Mouse (Mus musculus) cerebellum, adult 18-20 months (tissue): ENCODE results near the gene Nek8.

Experiments
- DNase-seq, 2 experiments: peaks; one replicate each; pipeline ENCODE4 v3.0.0; 2021

The Nek8 gene

DNA sequence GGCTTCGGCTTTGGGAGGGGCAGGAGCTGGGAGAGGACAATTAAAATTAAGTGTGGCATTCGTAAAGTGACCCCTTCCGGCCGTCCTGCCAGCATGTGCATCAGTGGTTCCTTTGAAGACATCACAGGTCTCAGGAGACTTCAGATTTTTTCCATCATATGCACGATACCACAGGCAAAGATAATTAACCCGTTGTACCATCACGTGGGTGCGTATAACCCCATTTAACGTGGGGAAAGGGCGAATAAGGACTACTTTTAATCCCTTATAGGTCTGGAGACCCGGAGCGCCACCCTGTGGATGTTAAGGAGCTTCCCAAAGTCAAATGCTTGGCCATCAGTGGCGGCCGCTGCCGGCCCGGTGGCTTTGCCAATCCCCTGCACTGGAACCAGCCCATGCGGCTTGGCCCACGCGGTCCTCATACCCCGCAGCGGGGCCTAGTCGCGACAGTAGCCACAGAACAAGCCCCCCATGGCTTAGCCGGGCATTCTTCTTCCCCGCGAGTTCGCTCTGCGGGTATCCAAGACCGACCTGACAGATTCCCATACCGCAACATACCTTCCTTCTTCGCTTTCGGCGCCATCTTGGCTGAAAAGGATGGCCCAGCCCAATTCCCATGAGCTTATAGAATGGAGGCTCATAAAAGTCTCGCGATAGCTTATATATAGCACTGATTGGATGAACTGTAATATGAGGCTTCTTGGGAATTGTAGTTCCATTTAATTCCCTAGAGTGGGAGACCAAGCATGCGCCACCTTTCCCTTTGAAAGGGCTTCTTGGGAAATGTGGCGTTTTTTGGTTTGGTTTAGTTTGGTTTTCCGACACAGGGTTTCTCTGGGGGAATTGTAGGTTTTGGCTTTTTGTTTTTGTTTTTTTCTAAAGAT lies 6.7 kb upstream of the Nek8 start, which contains the start of gene Rpl23a:
Gene Rpl23a, minus strand, starts transcription at position 624 of the 884 bp plus-strand sequence.
- DNase-seq: peak; percentile 83 to 86

DNA sequence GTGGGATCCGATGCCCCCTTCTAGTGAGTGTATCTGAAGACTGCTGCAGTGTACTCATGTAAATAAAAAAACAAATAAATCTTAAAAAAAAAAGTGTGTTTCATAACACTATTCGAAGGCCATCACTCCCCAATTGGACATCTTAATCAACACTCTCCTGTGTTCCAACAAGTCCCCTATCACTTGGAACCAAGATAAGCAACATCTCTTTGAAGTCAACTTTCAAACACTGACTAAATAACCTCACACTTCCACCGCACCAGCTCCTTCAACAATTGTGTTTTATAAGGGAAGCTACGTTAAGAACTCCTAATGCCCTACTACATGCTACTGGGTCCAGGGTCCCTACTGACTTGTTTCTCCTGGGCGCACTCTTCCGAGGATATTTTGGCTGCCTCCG lies 6.0 kb upstream of the Nek8 start:
- no peak for DNase-seq

DNA sequence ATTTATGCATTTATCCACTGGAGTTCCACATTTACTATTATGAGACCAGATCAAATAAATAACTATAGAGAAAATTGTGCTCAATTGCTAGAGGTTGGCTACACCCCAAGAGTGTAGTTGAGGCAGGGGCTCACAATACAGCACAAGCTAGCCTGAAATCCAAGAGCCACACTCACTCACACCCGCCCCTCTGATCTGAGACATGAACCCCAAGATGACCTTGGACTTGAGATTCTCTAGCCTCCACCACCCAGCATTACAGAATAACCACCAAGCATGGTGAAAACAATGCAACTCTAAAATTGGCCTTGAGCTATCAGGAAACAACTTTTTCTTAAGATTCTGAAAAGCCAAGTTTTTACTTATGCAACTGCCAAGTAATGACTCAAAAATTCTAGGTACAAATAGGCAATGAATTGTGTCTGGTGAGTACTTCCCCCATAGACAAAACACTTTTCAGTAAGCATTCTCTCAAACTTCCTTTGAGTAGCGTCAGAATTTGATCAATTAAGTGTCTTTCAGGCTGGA lies 5.4 kb upstream of the Nek8 start:
- DNase-seq: no peak

DNA sequence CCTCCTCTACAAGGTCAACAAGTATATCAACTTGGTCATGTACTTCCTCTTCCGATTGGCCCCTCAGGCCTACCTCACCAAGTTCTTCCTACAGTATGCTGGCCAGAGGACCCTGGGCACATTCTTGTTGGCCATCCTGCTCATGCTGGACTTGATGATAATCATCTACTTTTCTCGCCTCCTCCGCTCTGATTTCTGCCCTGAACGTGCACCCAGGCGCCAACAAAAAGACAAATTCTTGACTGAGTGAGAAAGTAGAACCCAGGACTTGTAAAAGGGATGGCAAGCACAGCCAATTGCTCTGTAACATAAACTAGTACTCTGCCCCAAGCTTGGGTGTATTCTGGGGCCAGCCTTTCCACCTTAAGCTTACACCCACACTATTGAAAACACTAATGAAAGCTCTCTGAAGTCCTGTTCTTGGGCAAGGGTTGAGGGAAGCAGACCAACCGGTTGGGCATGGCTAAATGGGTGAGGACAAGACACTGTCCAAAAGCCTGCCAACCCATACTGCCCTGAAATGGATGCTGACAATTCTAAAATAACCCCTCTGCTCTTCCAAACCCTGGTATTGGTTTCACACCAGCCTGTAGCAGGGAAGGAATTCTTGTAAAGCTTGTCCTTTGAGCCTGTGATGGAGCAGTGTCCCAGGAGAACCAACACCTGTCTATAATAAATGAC lies 3.7 kb upstream of the Nek8 start:
- no peak for DNase-seq

DNA sequence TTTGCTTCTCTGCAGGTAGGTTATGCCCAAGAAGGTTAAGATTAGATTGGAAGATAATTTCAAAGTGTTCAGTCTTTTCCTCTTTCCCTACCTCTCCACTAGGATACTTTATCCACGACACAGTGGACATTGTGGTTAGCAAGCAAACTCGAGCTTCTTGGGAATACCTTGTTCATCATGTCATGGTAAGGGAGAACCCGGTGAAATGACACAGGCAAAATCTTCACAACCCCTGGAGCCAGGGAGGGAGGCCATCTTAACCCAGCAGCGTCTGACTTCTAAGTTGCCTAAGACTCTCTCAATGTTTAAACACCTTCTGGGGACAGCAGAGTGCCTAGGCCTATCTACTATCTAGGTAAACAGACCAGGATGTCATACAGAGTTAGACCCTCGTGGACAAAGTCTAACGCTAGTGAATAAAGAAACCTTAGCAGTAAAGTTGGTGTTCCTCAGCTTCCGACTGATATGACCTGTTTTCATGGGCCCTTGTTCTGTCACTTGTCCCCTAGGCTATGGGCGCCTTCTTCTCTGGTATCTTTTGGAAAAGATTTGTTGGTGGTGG lies 3.0 kb upstream of the Nek8 start:
- no peak for DNase-seq

DNA sequence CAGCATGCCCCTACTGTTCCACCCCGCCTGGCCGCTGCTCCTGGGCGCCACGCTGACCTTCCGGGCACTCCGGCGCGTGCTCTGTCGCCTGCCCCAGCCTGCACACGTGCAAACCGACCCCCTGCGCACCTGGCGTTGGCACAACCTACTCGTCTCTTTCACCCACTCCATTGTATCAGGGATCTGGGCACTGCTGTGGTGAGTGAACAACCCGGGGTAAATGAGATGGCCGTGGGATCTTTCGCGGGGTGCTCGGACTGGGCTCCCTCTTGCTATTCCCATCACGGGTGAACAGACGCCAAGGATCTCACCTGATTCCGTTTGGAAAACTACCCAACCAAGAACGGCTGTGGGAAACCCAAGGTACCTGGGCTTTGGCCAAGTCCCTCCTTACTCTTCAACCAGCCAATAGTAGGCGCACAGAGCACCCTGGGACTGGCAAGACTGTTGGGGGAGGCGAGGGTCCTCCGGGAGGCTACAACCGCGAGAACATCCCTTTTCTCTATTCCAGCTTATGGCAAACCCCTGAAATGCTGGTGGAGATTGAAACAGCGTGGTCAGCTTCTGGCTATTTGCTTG lies 2.5 kb upstream of the Nek8 start:
- DNase-seq: peak in 1 of 2 experiments; percentile 47

DNA sequence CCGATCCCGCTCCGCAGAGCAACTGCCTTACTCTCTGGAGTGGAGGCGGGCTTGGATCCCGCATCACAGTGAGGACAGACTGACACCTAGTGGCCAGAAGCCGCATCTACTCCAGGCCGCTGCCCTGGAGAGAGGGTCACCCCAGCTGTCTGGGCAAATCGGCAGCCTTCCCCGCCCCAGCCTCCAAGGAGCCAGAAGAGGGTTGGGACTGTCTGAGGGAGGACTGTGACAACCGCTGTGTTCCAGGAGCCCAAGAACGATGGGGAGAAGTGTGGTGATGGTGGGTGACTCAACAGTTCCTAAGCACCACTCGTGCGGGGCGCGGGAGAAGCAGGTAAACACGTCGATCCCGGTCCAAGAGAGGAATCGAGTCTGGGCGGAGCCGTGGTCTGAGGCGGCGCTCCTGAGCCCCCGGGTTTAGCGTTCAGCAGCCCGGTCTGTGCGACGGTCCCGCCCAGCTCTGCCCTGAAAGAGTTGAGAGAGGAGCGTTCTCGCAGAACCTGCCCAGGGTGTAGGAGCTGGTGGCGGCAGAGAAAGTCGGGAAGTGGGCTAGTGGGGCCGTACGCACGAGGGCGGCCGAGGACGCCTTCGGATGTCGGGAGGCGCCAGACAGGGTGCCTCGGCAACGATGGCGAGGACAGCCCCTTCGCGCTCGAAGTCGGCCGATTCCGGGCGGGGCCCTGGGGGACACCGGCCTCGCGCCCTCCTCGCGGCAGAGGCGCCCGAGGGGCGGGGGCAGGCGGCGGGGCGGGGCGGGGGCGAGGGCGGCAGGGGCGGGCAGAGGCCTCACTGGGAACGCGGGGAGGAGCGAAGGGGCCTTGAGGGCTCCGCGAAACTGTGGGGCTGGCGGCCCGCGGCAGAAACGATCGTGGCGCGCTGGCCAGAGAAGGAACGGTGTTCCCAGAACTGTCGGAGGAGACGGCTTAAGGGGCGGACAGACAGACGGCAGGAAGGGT lies 1.7 kb upstream of the Nek8 start:
- DNase-seq: peak; percentile 91 to 93

DNA sequence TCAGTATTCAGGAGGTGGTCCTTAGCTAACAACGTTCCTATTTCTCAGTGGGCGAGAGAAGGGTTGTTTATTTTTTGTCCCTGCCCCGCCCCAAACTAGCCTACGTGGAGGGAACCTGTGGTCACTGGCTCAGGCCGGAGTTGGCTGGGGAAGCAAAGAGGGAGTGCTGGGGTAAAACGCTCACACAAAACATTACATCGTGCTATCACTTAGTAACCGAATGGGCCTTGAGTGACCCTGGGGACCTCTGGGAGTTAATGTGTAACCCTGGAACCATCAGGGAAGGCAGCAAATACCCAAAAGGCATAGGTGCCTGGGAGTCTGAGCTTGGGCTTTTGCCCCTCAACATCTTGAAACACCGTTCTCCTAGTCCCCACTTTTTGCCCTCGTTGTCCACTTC lies 962 bp upstream of the Nek8 start:
- peak in 1 of 2 experiments; percentile 38 for DNase-seq

DNA sequence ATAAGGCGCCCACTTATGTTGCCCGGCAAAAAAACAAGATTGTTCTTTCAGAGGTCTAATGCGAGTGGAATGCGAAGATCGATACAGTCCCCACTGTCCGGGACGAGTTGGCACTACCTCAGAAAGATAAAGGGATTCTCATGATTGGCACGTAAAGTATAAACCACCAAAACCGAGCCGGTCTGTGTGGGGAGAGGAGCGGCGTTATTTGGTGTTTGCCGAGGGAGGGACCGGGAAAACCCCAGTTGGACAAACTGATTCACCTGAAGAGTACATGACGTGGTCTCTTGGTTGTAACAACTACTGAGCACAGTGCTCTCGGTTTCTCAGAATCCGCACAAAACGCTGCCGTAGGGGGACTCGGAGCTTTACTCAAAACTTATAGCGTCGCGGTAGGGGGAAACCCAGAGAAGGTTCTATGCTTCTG lies 443 bp upstream of the Nek8 start:
- DNase-seq: no peak

DNA sequence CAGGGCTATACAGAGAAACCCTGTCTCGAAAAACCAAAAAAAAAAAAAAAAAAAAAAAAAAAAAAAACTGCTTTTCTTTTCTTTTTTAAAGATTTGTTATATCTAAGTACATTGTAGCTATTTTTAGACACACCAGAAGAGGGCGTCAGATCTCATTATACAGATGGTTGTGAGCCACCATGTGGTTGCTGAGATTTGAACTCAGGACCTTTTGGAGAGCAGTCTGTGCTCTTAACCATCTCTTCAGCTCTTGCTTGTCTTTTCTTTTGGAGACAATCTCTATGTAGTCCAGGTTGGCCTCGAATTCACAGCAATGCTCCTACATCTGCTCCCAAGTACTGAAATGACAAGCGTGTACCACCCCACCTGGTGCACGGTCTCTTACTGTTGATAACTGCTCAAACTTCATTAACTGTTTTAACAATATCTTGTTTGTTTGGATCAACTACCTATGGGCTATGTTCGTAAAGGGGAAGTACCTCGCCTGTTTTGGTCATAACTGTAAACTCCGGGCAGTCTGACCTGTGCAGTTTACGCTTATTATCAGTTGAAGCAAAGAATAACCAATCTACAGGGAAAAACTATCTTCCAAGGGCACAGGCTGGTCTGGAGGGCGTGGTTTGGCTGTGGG lies 589 bp downstream of the Nek8 start:
- peak in 1 of 2 experiments; percentile 5 for DNase-seq

DNA sequence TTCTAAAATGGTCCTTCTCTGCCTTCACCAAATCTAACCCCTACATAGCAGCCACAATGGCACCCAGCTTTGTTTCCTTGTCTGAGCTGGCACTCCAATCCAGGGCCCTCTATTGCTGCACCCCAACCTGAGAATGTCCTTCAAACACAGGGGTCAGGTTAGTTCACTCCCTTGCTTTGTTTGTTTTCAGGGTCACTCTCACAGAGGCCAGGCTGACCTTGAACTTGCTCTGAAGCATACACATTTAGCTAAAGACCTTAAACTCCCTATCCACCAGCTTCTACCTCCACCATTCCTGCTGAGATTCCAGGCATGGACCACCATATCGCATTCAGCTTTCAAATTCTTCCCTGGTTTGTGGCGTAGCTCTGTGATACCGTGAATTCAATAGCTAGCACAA lies 2.0 kb downstream of the Nek8 start:
- DNase-seq: no peak

DNA sequence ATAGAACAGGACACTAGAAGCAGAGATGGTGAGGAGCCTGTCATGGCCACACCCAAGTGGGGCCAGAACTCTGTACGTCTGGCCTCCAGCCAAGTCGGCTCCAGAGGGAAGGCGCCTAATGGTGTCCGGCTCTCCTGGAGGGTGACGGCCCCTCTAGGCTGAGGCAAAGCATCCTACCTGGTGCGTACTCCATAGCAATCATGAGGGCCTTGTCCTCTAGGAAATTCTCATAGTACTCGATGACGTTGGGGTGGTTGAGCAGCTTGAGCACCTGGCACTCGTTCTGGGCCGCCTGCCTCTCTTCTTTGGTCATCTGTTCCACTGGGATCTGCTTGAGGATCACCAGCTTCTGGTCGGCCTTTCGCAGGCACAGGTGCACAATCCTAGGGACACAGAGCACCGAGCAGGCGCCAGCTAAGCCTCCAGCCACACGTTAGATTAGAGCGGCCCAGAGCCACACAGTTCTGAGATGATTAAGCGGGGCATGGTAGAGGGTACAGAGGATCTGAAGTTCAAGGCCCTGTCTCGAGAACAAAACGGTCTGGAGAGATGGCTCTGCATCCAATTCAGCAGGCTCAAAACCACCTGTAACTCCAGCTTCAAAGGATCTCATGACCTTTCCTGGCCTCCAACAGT lies 3.6 kb downstream of the Nek8 start:
- peak in 1 of 2 experiments; percentile 12 for DNase-seq

DNA sequence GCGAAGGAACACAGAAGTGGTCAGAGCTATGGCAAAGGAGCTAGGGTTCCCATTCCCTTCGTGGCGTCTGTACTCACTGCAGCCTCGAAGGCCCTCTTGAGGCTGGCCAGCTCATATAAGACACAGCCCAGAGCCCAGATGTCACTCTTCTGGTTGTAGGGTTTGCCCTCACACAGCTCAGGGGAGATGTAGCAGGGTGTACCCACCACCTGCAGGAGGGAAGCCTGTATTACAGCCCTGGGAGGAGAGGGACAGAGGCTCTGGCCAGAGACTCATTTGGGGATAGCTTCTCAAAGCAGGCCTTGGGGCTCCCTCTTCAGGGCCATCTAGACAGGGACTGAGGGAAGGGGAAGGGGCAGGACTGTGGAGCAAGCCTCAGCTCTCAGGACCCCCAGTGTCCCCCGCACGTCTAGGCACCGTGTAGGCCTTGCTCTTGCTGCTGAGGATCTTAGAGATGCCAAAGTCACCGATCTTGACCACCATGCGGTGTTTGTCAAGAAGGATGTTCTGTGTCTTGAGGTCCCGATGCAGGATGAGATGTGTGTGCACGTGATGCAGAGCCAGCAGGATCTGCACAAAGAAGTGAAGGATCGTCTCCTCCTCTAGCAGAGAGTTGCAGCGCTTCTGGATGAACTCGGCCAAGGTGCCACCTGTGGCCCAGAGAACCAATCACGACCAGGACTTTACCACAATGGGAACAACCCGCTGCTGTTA lies 4.3 kb downstream of the Nek8 start:
- no peak for DNase-seq

DNA sequence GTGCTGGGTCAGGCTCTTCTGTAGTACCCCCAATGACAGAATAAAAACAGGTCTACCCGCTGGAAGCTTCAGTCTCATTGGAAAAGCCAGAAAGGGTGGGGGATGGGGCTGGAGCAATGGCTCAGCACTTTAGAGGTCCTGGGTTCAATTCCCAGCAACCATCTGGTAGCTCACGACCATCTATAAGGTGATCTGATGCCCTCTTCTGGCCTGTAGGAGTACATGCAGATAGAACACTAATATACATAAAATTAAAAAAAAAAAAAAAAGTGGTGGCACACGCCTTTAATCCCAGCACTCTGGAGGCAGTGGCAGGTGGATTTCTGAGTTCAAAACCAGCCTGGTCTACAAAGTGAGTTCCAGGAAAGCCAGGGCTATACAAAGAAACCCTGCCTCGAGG lies 5.1 kb downstream of the Nek8 start:
- DNase-seq: no peak

DNA sequence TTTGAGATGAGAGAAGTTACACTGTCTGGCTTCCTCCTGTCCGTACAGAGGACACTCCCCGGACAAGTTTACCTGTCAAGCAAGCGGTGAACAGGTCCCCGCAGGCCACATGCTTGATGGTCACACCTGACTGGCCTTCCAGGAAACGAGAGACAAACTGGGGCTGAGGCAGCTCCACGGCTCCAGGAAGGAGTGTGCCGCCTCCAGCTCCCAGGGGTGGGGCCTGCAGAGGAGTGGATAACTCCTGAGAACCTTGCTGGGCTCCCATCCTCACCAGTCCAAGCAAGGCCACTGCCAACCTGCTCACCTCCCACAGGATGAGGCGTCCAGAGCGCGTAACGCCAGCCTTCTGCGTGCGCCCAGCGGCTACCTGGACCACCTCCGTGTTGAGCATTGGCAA lies 6.2 kb downstream of the Nek8 start:
- DNase-seq: no peak

DNA sequence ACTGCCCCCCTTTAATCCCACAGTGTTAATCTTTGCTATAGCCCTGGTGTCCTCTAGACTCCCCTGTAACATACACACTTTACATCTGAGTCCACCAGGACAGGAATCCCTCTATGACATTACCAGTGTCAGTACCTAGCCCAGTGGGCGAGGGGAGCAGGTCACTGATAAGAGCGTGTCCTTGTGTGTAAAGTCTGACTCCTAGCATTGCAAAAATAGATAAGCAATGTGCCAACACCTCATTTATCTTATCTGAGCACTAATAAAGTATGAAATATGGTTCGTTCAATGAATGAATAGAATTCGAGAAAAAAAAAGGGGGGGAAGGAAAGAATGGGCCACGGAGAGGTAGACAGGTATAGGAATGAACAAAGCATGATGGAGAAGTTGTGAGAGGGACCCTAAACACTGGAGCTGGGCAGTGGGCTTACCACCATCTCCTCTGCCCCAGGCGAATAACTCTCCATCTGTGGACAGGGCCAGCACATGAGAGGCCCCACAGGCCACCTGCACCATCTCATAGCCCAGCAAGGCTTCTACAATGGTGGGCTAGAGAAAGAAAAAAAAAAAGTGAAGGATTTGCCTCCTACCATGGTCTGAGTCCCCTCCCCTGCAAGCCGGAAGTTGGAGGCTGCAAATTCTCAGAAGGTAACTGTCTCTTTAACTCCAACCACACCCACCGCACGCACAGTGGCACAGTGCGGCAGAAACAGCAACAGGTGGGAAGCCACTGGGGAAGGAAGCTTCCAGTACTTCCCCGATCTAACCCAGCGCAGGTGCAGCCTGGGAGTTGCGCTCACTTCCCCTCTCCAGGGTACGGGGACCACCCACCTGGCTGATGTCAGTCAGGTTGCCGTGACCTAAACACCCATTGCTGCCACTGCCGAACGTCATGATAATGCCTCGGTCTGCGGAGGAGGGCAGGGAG lies 7.7 kb downstream of the Nek8 start:
- DNase-seq: no peak

DNA sequence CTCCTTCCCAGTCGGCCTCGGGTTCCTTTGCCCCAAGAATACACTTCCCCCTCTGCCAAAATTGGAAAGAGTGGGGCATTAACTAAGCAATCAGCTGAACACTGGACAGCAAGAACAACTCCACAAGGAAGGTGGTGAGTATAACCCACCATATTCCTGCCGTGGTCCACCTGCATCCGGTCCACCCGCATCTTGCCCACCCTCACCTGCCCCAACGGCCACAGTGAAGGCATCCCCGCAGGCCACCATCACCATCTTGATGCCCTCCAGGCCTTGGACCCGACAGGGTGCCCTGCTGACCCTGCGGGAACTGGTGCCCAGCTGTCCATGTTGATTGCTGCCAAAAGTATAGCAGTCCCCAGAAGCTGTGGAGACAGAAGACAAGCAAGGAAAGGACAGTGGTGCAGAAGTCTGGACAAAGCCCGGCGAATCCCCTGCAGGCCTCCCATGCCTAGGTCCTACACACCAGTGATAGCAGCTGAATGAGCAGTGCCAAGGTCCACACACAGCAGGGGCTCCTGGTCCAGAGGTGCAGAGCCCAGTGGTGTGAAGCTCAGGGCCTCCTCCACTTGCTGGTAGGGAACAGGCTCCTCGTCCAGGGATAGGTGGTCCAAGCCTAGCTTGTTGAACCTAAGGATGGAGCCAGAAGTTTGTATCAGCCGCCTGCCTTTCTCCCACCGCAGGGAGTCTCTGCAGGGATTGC lies 9.1 kb downstream of the Nek8 start:
- no peak for DNase-seq

DNA sequence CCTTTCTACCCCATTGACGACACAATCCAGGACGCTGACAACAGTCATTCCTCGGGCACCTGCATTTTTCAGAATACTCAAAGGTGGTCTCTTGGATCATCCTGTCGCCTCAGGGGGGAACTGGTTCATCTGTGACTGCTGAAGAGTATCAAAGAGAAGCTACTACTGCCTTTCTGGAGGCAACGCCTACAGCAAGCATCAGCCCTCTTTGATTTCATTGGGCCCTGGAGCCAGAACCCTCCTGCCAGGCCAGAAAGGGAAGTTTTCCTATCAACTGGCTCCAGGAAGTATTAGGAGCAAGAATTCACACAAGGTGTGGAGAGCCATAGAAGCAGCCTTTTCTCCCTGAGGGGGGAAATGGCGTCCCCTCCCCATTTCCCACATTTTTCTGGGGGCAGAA lies 9.8 kb downstream of the Nek8 start:
- no peak for DNase-seq

DNA sequence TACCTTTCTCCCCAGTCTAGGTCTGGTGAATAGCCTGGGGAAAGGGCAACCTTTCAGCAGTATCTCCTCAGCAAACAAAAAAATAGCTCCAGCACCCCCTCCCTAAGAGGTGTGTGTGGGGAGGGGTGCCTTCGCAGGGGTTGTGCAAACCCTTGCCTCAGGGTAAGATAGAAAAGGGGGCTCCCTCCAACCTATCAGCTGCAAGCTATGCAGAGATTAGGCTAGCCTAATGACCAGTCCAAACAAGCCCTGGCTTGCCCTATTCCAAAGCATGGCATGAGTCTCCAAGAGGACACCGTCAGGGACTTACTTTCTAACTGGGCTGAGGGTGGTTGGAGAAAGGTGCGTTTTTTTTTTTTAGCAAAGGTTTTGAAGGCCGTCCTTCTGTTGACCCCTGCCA lies 10.3 kb downstream of the Nek8 start:
- no peak for DNase-seq
